Mouse (Mus musculus) hindbrain, embryonic 16.5 days (tissue): ENCODE data around the gene Mrpl35. TPM values are rescaled to one million over a fixed set of nuclear protein-coding genes. Genes with fewer than 3 reads are reported as not detected.
A peak's percentile ranks its signal among the peaks of the same experiment; 100 is the strongest.
"Not testable (repeated sequence)": the region's sequence is repeated elsewhere in the genome, so short reads cannot be mapped to it uniquely, and the experiment has no call there.

ENCODE experiments used
- ATAC-seq: fragments of 200-750 bp; cut with Nextera tagmentation; 2 replicates; pipeline ENCODE4 v1.8.0; 2017; ENCODE audit warnings: moderate TSS enrichment, moderate library complexity
- H3K27ac ChIP-seq: fragments of 300-500 bp; sonication (generic); 2 replicates; pipeline ENCODE4 v1.5.1; 2014; ENCODE audit warnings: low read depth, mild to moderate bottlenecking, control low read depth, low read length, moderate library complexity
- H3K27me3 ChIP-seq: fragments of 300-500 bp; sonication (generic); replicated peaks from 2 replicates; pipeline ENCODE4 v1.6.1; 2014; ENCODE audit warnings: low read length; ENCODE audit not compliant: control insufficient read depth, insufficient read depth
- H3K36me3 ChIP-seq: fragments of 300-500 bp; sonication (generic); 2 replicates; pipeline ENCODE4 v1.6.1; 2014; ENCODE audit warnings: mild to moderate bottlenecking, low read length, moderate library complexity, mixed read lengths; ENCODE audit not compliant: control insufficient read depth, insufficient read depth
- H3K4me1 ChIP-seq: fragments of 300-500 bp; sonication (generic); 2 replicates; pipeline ENCODE4 v1.6.1; 2014; ENCODE audit warnings: low read depth, low read length; ENCODE audit not compliant: control insufficient read depth, insufficient read depth
- H3K4me2 ChIP-seq: fragments of 300-500 bp; sonication (generic); 2 replicates; pipeline ENCODE4 v1.6.1; 2014; ENCODE audit warnings: mild to moderate bottlenecking, low read length, control low read depth, moderate library complexity
- H3K4me3 ChIP-seq: fragments of 300-500 bp; sonication (generic); 2 replicates; pipeline ENCODE4 v1.5.1; 2014; ENCODE audit warnings: mild to moderate bottlenecking, low read length, control low read depth, moderate library complexity
- H3K9ac ChIP-seq: fragments of 300-500 bp; sonication (generic); 2 replicates; pipeline ENCODE4 v1.6.1; 2014; ENCODE audit warnings: low read depth, mild to moderate bottlenecking, control low read depth, low read length, moderate library complexity
- H3K9me3 ChIP-seq: fragments of 300-500 bp; sonication (generic); 2 replicates; pipeline ENCODE4 v1.6.1; 2014; ENCODE audit warnings: mild to moderate bottlenecking, low read length, moderate library complexity; ENCODE audit not compliant: control insufficient read depth
- WGBS: fragments of 180-500 bp; shearing (Covaris S2); extraction: QIAGEN DNeasy Blood & Tissue Kit; methylation state at CpG from one replicate; pipeline ENCODE4 v1.1.7; 2014; 5-methylcytosine and 5-hydroxymethylcytosine counted together
- polyA plus RNA-seq: library from polyadenylated mRNA; unstranded; fragments of >200 nt; fragmentation: Nextera tagmentation; extraction: Ambion mirVana; gene quantifications from 2 replicates; pipeline ENCODE4 v1.2.1, GENCODE M21; 2015

The Mrpl35 gene
- 40.8 and 43.5 TPM in 2 replicates for polyA plus RNA-seq

GRCm38 (mm10) chr6:71826869-71827268, at the start of gene Mrpl35:
Gene Mrpl35, minus strand, starts transcription at chr6:71826969.
- Histone ChIP-seq H3K4me1 (peaks cover 16% of the 10 kb centered on the region), H3K27ac (no peak within 1 kb of the TSS), H3K4me2 (no peak within 1 kb of the TSS), H3K9ac (no peak within 1 kb of the TSS), H3K4me3 (no peak within 1 kb of the TSS), H3K27me3 (no peaks in the 10 kb centered on the region), H3K36me3 (no peaks in the 10 kb centered on the region), H3K9me3 (no peaks in the 10 kb centered on the region)
- WGBS = 46% methylated on average over 1 of the region's 1 CpGs
- no peak for ATAC-seq

- H3K4me2 ChIP-seq = no peak overlapping the region
- H3K27me3 ChIP-seq = no peaks in the 10 kb centered on the region
- H3K4me3 ChIP-seq = no peak overlapping the region
- H3K27ac ChIP-seq = no peak overlapping the region
- ATAC-seq = no peak
- no peak overlapping the region for H3K9ac ChIP-seq
- 98% methylated on average over 9 of the region's 9 CpGs for WGBS
- H3K36me3 ChIP-seq = peaks cover 42% of the 10 kb centered on the region
- no peaks in the 10 kb centered on the region for H3K9me3 ChIP-seq
- no peaks in the 10 kb centered on the region for H3K4me1 ChIP-seq
Measured at GRCm38 (mm10) chr6:71871396-71871795, 44.6 kb upstream of the Mrpl35 start.

- no peaks in the 10 kb centered on the region for H3K27me3 ChIP-seq
- no peak overlapping the region for H3K27ac ChIP-seq
- peaks cover 44% of the 10 kb centered on the region for H3K36me3 ChIP-seq
- no peak overlapping the region for H3K4me2 ChIP-seq
- no peak overlapping the region for H3K9ac ChIP-seq
- ATAC-seq = no peak
- H3K4me1 ChIP-seq = no peaks in the 10 kb centered on the region
- H3K4me3 ChIP-seq = no peak overlapping the region
- 97% methylated on average over 1 of the region's 1 CpGs for WGBS
- H3K9me3 ChIP-seq = no peaks in the 10 kb centered on the region
Measured at GRCm38 (mm10) chr6:71868809-71869208, 42.0 kb upstream of the Mrpl35 start.

GRCm38 (mm10) chr6:71867751-71868150, 41.0 kb upstream of the Mrpl35 start:
- H3K4me2 ChIP-seq = no peak overlapping the region
- no peak for ATAC-seq
- no peaks in the 10 kb centered on the region for H3K9me3 ChIP-seq
- H3K27me3 ChIP-seq = no peaks in the 10 kb centered on the region
- 84% methylated on average over 2 of the region's 2 CpGs for WGBS
- H3K27ac ChIP-seq = no peak overlapping the region
- H3K9ac ChIP-seq = no peak overlapping the region
- H3K36me3 ChIP-seq = peaks cover 45% of the 10 kb centered on the region
- H3K4me3 ChIP-seq = no peak overlapping the region
- no peaks in the 10 kb centered on the region for H3K4me1 ChIP-seq

DNA sequence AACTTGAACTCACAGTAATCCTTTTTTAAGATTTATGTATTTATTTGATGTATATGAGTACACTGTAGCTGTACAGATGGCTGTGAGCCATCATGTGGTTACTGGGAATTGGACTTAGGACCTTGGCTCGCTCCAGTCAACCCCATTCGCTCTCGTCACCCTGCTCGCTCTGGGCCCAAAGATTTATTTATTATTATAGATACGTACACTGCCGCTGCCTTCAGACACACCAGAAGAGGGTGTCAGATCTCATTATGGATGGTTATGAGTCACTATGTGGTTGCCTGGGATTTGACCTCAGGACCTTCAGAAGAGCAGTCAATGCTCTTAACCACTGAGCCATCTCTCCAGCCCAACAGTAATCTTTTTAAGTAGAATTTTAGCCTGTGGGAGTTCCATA, 20.1 kb upstream of the Mrpl35 start:
- WGBS = 90% methylated on average over 6 of the region's 6 CpGs
- H3K36me3 ChIP-seq, ATAC-seq: not testable (repeated sequence)

GRCm38 (mm10) chr6:71840597-71841290, 14.0 kb upstream of the Mrpl35 start:
- Histone ChIP-seq H3K4me3 (no peak overlapping the region), H3K9me3 (no peaks in the 10 kb centered on the region), H3K27ac (no peak overlapping the region), H3K27me3 (no peaks in the 10 kb centered on the region), H3K4me2 (no peak overlapping the region), H3K36me3 (peaks cover 4% of the 10 kb centered on the region; the same call in 1 of the 2 replicates), H3K4me1 (no peaks in the 10 kb centered on the region), H3K9ac (no peak overlapping the region)
- ATAC-seq = no peak
- WGBS = 100% methylated on average over 1 of the region's 1 CpGs

More for the DNA sequence above, 20.1 kb upstream of the Mrpl35 start:
- not testable (repeated sequence) for H3K9me3 ChIP-seq, H3K27me3 ChIP-seq, H3K9ac ChIP-seq, H3K27ac ChIP-seq, H3K4me1 ChIP-seq, H3K4me3 ChIP-seq, H3K4me2 ChIP-seq

- Histone ChIP-seq H3K27ac (no peak overlapping the region), H3K4me1 (no peaks in the 10 kb centered on the region), H3K9ac (no peak overlapping the region), H3K27me3 (no peaks in the 10 kb centered on the region), H3K9me3 (no peaks in the 10 kb centered on the region), H3K36me3 (peaks cover 2% of the 10 kb centered on the region; the same call in 1 of the 2 replicates), H3K4me3 (no peak overlapping the region), H3K4me2 (no peak overlapping the region)
- ATAC-seq = no peak
Measured at GRCm38 (mm10) chr6:71839815-71840214, 13.0 kb upstream of the Mrpl35 start.

GRCm38 (mm10) chr6:71836811-71837210, 10.0 kb upstream of the Mrpl35 start:
- H3K27me3 ChIP-seq = no peaks in the 10 kb centered on the region
- 90% methylated on average over 2 of the region's 2 CpGs for WGBS
- H3K9ac ChIP-seq = no peak overlapping the region
- ATAC-seq = no peak
- H3K27ac ChIP-seq = no peak overlapping the region
- H3K4me1 ChIP-seq = peaks cover 11% of the 10 kb centered on the region
- H3K9me3 ChIP-seq = no peaks in the 10 kb centered on the region
- peaks cover 2% of the 10 kb centered on the region; the same call in 1 of the 2 replicates for H3K36me3 ChIP-seq
- H3K4me2 ChIP-seq = no peak overlapping the region
- H3K4me3 ChIP-seq = no peak overlapping the region

DNA sequence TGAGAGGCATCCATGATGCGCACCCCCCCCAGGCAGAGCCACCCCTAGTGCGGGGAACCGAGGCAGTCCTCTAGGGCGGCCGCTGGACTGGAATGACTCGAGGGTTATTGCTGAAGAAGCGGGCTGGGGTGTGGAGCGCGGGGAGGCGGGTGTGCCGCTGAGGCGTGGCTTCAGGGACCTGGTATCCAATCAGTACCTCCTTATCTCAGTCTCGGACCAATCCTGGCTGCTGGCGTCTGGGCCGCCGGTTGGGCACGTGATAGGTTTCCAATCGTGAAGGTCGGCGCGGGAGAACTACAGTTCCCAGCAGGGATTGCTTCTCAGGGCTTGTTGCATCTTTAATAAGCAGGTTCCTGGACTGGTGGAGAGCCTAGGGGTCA, 4.8 kb upstream of the Mrpl35 start:
- H3K4me2 ChIP-seq = peak overlapping the region; percentile 68
- 0% methylated on average over 21 of the region's 21 CpGs for WGBS
- peaks cover 2% of the 10 kb centered on the region; the same call in 1 of the 2 replicates for H3K36me3 ChIP-seq
- no peaks in the 10 kb centered on the region for H3K9me3 ChIP-seq
- peak; percentile 98 for ATAC-seq
- peak overlapping the region; percentile 72 for H3K4me3 ChIP-seq
- peak overlapping the region; percentile 85 for H3K9ac ChIP-seq
- peaks cover 13% of the 10 kb centered on the region for H3K4me1 ChIP-seq
- peak overlapping the region; percentile 92 for H3K27ac ChIP-seq
- no peaks in the 10 kb centered on the region for H3K27me3 ChIP-seq
